Mouse (Mus musculus) hindbrain, embryonic 16.5 days (tissue): Measurements from ENCODE around the gene Ggnbp2. TPM values are rescaled to one million over a fixed set of nuclear protein-coding genes. Genes with fewer than 3 reads are reported as not detected.
A peak's percentile ranks its signal among the peaks of the same experiment; 100 is the strongest.

Experiments
- ATAC-seq: fragments of 200-750 bp; cut with Nextera tagmentation; 2 replicates; pipeline ENCODE4 v1.8.0; 2017; ENCODE audit warnings: moderate TSS enrichment, moderate library complexity
- H3K27ac ChIP-seq: fragments of 300-500 bp; sonication (generic); 2 replicates; pipeline ENCODE4 v1.5.1; 2014; ENCODE audit warnings: low read depth, mild to moderate bottlenecking, control low read depth, low read length, moderate library complexity
- H3K27me3 ChIP-seq: fragments of 300-500 bp; sonication (generic); replicated peaks from 2 replicates; pipeline ENCODE4 v1.6.1; 2014; ENCODE audit warnings: low read length; ENCODE audit not compliant: control insufficient read depth, insufficient read depth
- H3K36me3 ChIP-seq: fragments of 300-500 bp; sonication (generic); 2 replicates; pipeline ENCODE4 v1.6.1; 2014; ENCODE audit warnings: mild to moderate bottlenecking, low read length, moderate library complexity, mixed read lengths; ENCODE audit not compliant: control insufficient read depth, insufficient read depth
- H3K4me1 ChIP-seq: fragments of 300-500 bp; sonication (generic); 2 replicates; pipeline ENCODE4 v1.6.1; 2014; ENCODE audit warnings: low read depth, low read length; ENCODE audit not compliant: control insufficient read depth, insufficient read depth
- H3K4me2 ChIP-seq: fragments of 300-500 bp; sonication (generic); 2 replicates; pipeline ENCODE4 v1.6.1; 2014; ENCODE audit warnings: mild to moderate bottlenecking, low read length, control low read depth, moderate library complexity
- H3K4me3 ChIP-seq: fragments of 300-500 bp; sonication (generic); 2 replicates; pipeline ENCODE4 v1.5.1; 2014; ENCODE audit warnings: mild to moderate bottlenecking, low read length, control low read depth, moderate library complexity
- H3K9ac ChIP-seq: fragments of 300-500 bp; sonication (generic); 2 replicates; pipeline ENCODE4 v1.6.1; 2014; ENCODE audit warnings: low read depth, mild to moderate bottlenecking, control low read depth, low read length, moderate library complexity
- H3K9me3 ChIP-seq: fragments of 300-500 bp; sonication (generic); 2 replicates; pipeline ENCODE4 v1.6.1; 2014; ENCODE audit warnings: mild to moderate bottlenecking, low read length, moderate library complexity; ENCODE audit not compliant: control insufficient read depth
- WGBS: fragments of 180-500 bp; shearing (Covaris S2); extraction: QIAGEN DNeasy Blood & Tissue Kit; methylation state at CpG from one replicate; pipeline ENCODE4 v1.1.7; 2014; 5-methylcytosine and 5-hydroxymethylcytosine counted together
- microRNA-seq: library from miRNA; unstranded; fragments of <30 nt; microRNA quantifications from one replicate; pipeline ENCODE4, GENCODE M21; 2017
- polyA plus RNA-seq: library from polyadenylated mRNA; unstranded; fragments of >200 nt; fragmentation: Nextera tagmentation; extraction: Ambion mirVana; gene quantifications from 2 replicates; pipeline ENCODE4 v1.2.1, GENCODE M21; 2015

Gene Ggnbp2
- polyA plus RNA-seq, 1 experiment from 2014 or later, result 72.5 TPM

DNA sequence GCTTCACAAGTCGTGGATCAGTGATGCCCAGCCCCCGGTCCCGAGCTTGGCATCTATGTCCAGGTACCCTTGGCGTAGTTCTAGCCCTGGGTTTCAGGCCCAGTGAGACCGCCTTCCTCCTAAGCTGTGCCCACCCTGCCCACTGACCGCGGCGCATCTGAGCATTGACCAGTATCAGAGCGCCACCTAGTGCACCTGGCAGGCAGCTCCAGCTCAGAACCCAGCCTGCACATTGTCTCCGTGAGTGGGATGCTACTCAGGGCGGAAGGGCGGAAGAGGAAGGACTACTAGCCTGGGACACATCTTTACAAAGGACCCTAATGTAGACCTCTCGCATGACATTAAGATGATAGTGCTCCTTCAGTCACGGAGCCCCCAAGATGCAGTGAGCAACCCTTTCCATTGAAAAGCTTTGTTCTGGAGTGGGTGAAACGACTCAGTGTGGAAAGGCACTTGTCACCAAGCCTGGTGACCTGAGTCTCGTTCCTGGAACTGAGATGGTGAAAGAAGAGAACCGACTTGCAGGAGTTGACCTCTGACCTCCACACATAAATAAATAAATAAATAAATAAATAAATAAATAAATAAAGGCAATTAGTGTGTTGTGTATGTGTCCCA, 76.0 kb downstream of the Ggnbp2 start:
- H3K27ac ChIP-seq, result no peak overlapping the region
- no peaks in the 10 kb centered on the region for H3K9me3 ChIP-seq
- no peaks in the 10 kb centered on the region for H3K36me3 ChIP-seq
- peak overlapping the region; percentile 59 for H3K9ac ChIP-seq
- peak; percentile 92 for ATAC-seq
- H3K4me1 ChIP-seq, result peaks cover 9% of the 10 kb centered on the region
- 7% methylated on average over 17 of the region's 17 CpGs for WGBS
- H3K4me3 ChIP-seq, result peak overlapping the region; percentile 22
- H3K27me3 ChIP-seq, result 0 out of 2 replicates have a peak, but pooled peaks cover 2% of the 10 kb centered on the region
- peak overlapping the region; percentile 59 for H3K4me2 ChIP-seq

DNA sequence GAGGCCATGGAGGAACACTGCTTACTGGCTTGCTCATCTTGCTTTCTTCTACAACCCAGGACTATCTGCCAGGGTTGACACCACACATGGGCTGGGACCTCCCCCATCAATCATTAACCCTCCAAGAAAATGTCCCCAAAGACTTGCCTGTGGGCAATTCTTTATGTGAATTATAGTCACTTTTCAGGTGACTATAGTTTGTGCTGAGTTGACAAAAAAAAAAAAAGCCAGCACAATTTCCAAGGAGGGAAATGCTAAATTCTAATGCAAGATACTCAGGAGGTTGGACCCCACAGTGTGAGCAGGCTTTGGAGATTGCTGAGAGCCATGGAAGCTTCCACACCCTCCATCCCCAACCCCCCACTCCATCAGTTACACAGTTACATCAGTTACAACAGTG, 77.1 kb downstream of the Ggnbp2 start:
- Histone ChIP-seq H3K36me3 (no peaks in the 10 kb centered on the region), H3K27ac (no peak overlapping the region), H3K4me2 (no peak overlapping the region), H3K27me3 (0 out of 2 replicates have a peak, but pooled peaks cover 2% of the 10 kb centered on the region), H3K9ac (no peak overlapping the region), H3K9me3 (no peaks in the 10 kb centered on the region), H3K4me1 (peaks cover 9% of the 10 kb centered on the region), H3K4me3 (no peak overlapping the region)
- ATAC-seq, result no peak

DNA sequence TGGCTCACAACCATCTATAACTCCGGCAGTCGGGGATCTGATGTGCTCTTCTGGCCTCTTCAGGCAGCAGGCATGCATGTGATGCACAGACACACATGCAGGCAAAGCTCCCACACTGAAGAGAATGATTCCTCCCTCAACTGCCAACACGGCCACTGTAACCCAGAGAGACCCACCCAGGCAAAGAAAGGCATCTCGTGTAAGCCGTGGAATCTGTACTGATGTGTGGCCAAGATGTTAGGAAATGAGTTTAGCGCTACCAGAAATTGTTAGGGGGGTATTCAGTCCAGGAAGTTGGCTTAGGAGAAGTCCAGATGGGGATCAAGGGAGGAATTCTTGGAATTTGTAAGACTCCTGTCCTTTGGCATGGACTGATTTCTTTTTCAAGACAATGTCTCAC, 80.2 kb downstream of the Ggnbp2 start:
- WGBS, result 39% methylated on average over 6 of the region's 6 CpGs
- Histone ChIP-seq H3K27ac (no peak overlapping the region), H3K27me3 (0 out of 2 replicates have a peak, but pooled peaks cover 2% of the 10 kb centered on the region), H3K9ac (peak overlapping the region; percentile 5; the same call in 1 of the 2 replicates), H3K4me2 (no peak overlapping the region), H3K9me3 (no peaks in the 10 kb centered on the region), H3K36me3 (no peaks in the 10 kb centered on the region), H3K4me3 (no peak overlapping the region), H3K4me1 (peaks cover 5% of the 10 kb centered on the region)
- ATAC-seq, result no peak

Small RNA genes lying within 50 kb of the gene (microRNA-seq; reads per million reads assigned to microRNA genes)
- not detected for gene Gm23564

Other genes starting within 250 kb of the Ggnbp2 start
- gene Mrm1, start 51.3 kb downstream of the Ggnbp2 start, polyA plus RNA-seq, result 18.9 and 26.0 TPM in 2 replicates
- 11.0 and 11.1 TPM in 2 replicates for gene Dhrs11, start 41.8 kb downstream of the Ggnbp2 start, polyA plus RNA-seq
- gene Myo19, start 9.3 kb upstream of the Ggnbp2 start, polyA plus RNA-seq, result 6.3 and 7.0 TPM in 2 replicates
- gene Pigw, start 9.5 kb upstream of the Ggnbp2 start, polyA plus RNA-seq, result 2.2 and 2.5 TPM in 2 replicates
- 65.2 and 71.4 TPM in 2 replicates for gene Znhit3, start 45.5 kb upstream of the Ggnbp2 start, polyA plus RNA-seq
- 5.5 and 7.1 TPM in 2 replicates for gene Car4, start 87.0 kb upstream of the Ggnbp2 start, polyA plus RNA-seq